Mouse (Mus musculus) right cerebral cortex, adult 2 months (tissue): ENCODE measurements around the gene Olfr1338.
"Not testable (repeated sequence)": the region's sequence is repeated elsewhere in the genome, so short reads cannot be mapped to it uniquely, and the experiment has no call there.

Source experiments
- DNase-seq, 2 experiments: peaks; one replicate each; pipeline ENCODE4 v3.0.0; 2021 to 2022; ENCODE audit warnings: low spot score in 2 of 2

Olfr1338 gene

GRCm38 (mm10) chr4:118758637-118759036, at the start of gene Olfr1338:
Olfr1338 (minus strand) TSS chr4:118758737.
- no peak for DNase-seq

GRCm38 (mm10) chr4:118792796-118793195, 34.3 kb upstream of the Olfr1338 start:
- not testable (repeated sequence) for DNase-seq

DNA sequence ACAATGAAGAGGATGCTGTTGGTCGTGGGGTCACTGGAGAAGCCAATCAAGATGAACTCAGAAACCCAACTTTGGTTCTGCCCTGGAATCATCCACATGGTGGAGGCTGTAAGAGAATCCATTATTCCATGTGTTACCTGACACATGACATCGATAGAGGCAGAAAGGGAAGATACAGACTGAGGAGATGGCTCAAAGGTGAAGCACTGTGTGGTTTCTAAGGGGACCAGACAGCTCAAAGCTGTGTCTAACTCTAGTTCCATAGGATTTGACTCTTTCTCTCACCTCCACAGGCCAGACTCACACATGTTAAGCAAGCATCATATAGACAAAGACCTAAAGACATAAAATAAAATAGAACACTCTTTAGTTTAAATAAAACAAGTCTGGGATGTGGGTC, 23.9 kb upstream of the Olfr1338 start, which contains the start of gene Olfr1337:
Gene Olfr1337, minus strand, starts transcription at position 101 of the 400 bp plus-strand sequence.
- DNase-seq, result no peak

- DNase-seq, result no peak
Observed at GRCm38 (mm10) chr4:118741881-118742280, 16.7 kb downstream of the Olfr1338 start.

- DNase-seq, result no peak
Observed at GRCm38 (mm10) chr4:118740988-118741698, 17.4 kb downstream of the Olfr1338 start.

DNA sequence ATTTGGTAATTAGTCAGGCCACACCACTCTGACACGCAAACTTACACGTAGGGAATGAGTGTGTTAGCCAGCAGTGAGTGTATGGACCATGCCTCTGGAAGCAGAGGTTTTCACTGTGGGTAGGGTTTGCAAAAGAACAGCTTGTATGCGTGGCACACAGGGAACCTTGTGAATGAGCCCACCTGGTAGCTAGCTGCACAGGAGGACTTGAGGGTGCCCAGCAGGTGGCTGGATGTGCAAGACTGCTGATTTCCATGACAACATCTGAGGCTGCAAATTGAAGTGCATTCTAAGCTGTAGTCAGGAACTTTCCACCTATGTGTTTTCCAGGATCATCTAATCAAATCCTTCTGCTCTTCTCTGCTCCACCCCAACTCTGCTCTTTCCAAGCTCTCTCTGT, 19.0 kb downstream of the Olfr1338 start:
- DNase-seq, result no peak

- no peak for DNase-seq
Observed at GRCm38 (mm10) chr4:118731875-118732274, 26.7 kb downstream of the Olfr1338 start, which contains the start of gene Olfr1339. Olfr1339 (plus strand) TSS chr4:118732175.

GRCm38 (mm10) chr4:118721742-118722483, 36.6 kb downstream of the Olfr1338 start:
- DNase-seq, result peak in 1 of 2 experiments; percentile 1

- no peak for DNase-seq
Observed at GRCm38 (mm10) chr4:118719838-118720237, 38.7 kb downstream of the Olfr1338 start, which contains the start of gene Olfr1340. Olfr1340 (plus strand) TSS chr4:118720138.

GRCm38 (mm10) chr4:118711656-118712055, 46.9 kb downstream of the Olfr1338 start:
- DNase-seq, result no peak

GRCm38 (mm10) chr4:118708086-118708485, 50.5 kb downstream of the Olfr1338 start:
- DNase-seq, result no peak

DNA sequence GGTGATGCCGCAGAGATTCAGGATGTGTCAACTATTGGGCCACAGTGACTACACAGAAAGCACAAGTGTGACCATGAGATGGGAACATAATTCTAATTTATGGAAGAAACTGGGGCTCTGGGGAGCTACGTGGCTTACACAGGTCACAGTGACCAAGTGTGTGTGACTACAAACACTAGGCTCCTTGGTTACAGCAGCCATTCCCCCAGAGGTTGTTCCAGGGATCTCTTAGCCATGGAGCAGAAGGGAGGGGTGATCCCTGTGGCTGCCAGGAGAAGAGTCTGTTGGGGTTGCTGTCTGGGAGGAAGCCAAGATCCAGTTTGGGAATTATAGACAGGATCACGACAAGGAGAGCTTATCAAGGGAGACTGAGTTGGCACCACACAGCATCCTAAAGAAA, 55.3 kb downstream of the Olfr1338 start, which contains the start of gene Olfr1341:
Gene Olfr1341, plus strand, starts transcription at position 301 of the 400 bp plus-strand sequence.
- no peak for DNase-seq
